Mouse (Mus musculus) urinary bladder, adult 18-20 months (tissue): ENCODE data around the gene Cdh4.

Experiments used
- DNase-seq, 2 experiments: peaks; one replicate each; pipeline ENCODE4 v3.0.0; 2022; ENCODE audit warnings: low spot score in 2 of 2, mixed read lengths in 2 of 2

The Cdh4 gene

DNA sequence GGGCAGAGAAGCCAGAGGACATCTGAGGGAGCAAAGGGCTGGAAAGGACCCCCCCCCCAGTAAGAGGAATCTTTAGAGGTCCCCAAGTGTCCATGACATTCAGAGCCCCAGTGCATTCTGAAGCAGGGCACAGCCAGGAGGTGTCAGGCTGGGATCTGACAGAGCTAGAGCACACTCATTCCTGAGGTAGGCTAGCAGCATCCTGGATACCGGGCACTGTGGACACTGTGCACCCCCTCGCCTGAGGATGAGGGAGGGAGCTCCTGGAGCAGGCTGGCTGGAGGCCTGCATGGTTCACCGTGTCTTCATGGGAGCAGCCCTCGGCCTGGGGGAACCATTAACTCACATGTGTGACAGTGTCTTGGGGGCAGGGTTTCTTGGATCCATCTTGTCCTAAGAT lies 287.6 kb downstream of the Cdh4 start:
- DNase-seq = no peak

DNA sequence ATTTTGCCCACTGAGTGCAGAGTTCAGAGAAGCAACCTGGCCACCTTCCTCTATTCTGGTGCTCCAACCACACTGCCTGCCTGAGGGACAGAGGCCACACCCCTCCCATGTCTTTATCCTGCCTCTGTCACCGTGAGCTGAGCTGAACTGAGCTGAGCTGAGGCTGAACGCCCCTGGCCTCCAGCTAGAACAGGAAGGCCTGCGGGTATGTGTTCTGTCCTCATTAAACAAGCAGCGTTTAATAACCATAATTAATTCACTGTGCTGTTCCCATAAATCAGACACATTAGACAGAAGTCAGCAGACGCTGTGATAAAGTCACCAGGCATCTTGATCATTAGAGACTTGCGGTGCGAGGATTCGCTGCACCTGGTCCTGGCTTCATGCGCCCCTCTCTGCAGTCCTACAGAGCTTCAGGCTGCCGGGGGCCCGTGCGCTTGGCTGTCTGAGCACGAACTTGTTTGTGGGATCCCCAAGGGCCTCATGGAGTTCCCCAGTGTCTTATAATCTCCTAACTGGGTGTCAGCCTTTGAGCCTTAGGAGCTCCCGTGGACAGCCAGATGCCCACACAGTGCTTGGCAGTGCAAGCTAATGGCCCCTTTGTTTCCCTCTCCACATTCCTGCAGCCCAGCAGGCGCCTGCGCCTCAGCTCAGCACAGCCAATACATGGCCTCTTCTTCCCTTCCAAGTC lies 291.1 kb downstream of the Cdh4 start:
- DNase-seq = no peak

DNA sequence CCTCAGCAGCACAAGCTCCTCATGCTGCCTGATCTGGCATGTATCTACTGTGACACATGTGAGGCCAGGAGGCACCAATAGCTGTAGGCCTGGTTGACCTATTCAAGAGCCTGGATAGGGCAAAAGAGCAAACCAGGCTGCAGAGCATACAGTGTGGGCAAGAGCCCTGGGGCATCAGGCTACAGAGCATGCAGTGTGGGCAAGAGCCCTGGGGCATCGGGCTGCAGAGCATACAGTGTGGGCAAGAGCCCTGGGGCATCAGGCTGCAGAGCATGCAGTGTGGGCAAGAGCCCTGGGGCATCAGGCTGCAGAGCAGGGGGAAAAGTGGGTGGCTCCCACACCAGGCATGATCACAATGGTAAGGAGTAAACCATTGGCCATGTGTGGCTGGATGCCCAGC lies 300.2 kb downstream of the Cdh4 start:
- DNase-seq = no peak

DNA sequence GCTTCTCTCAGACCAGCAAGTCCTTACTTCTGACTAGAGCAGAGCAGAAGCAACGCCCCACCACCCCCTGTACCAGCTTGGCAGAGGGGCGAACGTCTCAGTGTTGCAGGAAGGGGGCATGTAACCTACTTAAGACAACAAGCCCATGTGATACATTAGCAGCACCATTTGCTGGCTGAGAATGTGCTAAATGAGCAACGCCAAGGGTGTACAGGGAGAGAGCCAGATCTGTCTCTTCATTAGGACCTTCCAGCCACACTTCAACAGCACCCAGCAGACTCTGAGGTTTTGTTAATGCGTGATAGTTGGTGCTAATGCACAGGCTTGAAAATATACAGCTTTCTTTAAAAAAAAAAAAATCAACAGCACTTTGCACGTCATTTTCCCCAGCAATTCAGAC lies 300.6 kb downstream of the Cdh4 start:
- DNase-seq = no peak

DNA sequence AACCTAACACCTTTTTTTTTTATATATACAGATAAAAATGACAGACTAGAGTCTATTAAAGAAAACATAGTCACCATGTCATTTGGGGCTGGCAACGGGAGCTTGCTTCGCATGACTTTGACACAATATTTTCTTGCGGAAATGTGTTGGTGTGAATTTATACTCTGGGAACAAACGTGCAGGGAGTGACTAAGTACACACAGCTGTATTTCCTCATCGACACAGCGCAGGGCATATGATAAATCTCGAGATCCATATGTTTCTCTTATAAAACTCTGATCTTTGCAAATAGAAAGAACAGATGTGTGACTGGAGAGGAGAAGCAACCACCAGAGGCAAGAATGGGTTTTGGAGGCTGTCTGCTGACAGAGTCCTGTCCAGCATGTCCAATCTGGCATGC lies 304.3 kb downstream of the Cdh4 start:
- no peak for DNase-seq

DNA sequence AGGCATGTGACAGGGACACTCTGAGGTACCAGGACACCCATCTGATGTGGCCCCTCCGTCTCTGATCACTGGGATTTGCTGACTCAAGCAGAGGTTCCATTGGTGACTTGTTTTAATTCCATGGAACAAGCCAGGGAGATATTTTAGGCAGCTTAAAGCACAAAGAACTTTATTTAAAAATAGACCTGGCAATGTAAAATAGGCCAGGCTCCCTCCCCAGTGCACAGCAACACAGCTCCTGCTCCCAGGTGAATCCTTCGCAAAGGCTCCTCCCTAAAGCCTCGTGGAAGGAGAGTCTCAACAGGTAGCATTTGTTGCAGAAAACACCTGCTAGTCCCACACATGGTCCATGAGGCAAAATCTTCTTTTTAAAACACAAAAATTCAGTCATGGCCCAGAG lies 307.2 kb downstream of the Cdh4 start:
- no peak for DNase-seq

DNA sequence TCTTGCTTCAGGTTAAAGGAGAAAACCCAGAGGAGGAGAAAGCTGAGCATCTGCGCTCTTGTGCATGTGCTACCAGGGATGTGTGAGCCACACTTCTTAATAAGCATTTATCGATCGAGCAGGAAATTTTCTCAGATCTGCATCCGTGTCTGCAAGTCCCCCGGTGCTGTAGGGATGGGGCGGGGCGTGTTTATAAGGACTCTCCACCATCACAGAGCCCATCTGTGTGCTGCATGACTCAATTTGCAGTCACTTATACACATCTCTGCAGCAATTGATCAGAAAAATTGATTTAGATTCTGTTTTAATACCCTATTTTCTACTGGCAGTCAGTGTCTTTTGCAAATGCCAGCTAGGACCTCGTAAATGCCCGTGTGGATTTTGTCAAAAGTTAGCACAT lies 311.6 kb downstream of the Cdh4 start:
- no peak for DNase-seq

DNA sequence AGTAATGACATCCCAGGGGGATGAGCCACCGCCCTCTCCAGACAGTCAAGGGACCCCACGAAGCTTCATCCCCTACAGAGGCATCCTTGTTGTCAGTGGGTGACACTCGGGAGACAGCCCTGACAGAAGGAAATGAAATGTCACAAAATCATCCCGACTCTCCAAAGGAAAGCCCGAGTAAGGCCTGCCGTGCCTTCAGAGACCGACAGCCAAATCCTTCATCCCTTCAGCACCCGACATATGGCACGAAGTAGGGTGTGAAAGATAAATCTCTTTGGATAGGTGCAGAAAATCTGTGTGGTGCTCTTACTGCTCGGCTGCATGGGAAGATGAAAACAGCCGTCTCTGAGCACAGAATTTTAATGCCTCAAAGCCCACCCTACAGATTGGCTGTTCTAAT lies 312.5 kb downstream of the Cdh4 start:
- DNase-seq = no peak

DNA sequence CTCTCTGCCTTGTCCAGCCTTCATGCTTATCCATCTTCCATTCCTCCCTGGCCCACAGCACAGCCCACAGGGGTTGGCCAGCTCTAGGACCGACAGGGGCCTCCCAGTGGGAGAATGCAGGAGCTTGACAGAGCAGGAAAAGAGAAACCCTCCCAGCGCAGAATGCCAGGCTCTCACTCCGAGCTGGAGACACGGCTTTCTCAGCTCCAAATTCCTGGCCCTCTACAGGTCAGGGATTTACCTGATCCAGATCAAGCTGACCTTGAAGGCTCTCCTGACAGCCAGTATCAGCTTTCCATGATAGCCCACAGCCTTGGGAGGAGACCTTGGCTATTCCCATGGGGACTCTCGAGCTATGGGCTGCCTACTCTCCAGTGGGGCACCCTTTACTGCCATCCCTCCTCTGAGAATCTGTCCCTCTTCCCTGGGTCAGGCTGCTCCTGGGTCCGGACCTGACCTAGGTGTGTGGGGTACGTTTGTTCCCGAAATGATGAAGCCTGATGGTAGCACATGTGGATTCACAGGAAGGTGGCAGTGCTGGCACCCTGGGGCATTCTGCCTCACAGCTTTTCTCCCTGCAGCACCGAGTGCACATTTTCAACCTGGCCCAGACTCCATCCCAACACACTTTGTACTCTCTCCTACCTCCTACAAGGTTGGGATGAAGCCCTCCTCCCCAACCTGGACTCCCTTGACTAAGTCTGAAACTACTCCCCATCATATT lies 319.6 kb downstream of the Cdh4 start:
- DNase-seq = no peak

DNA sequence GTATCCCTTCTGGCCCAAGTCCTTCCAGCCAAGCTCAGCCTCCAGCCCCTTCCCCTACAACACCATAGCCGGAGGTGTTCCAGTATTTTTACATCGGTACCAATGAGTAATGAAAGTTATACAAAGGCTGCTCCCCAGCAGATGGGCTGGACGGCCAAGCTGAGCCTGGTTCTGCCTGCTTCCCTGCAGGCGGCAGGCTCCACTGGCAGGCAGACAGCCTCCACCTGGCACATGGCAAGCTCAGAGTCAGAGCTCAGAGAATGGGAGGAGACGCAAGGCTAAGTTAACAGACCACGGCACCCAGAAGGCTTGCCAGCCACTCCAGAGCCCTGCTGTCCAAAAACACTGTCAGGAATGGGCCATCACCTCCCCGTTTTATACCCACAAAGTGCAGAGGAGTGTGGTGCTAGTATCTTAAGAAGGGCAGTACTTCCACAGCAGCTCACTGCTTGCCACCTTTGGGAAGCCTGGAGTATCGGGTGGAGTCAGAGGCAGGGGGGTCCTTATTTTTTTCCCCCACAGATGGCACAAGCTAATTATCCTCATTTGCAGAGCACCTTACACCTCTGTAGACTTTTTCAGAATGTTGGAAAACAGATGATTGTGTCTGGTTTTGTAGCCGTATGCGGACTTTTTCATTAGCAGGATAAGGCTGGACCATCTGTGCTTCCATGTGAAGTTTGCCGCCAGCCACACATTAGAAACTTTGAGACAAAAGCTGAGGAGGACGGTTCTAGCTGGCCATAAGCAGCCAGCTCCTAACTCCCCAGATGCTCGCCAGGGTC lies 320.5 kb downstream of the Cdh4 start:
- DNase-seq = no peak

DNA sequence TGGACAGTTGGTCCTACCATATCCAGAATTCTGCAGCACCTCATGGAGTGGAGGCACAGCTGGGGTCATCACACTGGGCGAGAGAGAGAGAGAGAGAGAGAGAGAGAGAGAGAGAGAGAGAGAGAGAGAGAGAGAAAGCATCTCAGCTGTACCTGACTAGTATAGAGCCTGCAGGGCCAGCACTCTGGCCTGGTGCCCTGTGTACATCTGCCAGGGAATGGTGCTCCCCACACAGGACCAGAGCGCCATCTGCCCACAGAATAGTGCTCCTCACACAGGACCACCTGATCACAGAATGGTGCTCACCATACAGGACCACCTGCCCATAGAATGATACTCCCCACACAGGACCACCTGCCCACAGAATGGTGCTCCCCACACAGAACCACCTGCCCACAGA lies 322.2 kb downstream of the Cdh4 start:
- DNase-seq = no peak

DNA sequence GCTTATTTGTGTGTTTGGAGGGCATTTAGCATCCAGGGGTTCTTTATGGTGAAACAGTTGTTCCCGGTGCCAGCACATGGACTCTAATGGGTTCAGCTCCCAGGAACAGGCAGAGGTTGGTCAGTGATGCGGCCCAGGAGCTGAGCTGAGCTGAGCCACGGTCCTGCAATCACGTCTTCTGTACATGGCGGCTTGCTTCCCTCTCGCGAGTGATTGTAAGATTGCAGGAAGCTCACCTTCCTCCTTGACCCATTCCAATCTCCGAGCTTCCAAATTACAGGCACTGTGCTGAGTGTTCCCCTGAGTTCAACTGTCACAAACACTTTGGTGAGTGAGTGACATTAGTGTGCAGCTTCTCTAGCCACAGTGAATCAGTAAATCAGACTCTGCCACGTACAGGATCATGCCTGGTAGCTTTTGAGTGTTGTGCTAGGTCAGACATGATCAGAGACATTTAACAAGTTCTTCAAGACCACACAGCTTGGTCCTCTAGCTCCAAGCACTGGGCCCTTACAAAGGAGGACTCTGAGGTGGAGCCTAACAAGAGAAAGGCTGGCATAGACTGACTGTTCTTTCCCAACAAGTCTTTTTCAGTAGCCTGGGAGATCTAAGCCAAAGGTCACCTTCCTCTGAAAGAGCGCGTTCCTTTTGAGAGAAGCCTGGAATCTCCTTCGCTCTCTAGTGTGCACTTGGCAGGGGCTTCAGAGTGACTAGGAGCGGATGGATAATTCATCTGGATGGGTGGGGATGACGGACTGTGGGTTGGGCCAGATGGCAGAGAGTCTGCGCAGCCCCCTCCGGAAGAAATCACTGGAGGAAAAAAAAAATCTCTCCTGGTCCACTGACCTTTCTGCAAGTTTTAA lies 324.7 kb downstream of the Cdh4 start:
- DNase-seq = no peak

DNA sequence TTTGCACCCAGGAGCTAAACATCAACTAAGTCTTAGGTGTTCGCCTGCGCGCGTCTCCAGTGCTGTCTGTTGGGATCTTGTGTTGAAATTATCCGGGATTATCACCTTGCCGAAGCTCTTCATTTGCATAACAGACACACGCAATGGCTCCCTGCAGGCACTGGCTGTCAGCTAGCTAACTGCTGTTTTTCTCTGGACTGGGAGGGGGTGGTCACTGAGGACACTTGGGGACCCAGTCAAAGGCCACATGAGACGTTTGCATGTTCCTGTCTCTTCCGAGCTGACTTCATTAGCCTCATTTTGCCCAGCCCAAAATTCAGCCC lies 325.3 kb downstream of the Cdh4 start:
- no peak for DNase-seq

DNA sequence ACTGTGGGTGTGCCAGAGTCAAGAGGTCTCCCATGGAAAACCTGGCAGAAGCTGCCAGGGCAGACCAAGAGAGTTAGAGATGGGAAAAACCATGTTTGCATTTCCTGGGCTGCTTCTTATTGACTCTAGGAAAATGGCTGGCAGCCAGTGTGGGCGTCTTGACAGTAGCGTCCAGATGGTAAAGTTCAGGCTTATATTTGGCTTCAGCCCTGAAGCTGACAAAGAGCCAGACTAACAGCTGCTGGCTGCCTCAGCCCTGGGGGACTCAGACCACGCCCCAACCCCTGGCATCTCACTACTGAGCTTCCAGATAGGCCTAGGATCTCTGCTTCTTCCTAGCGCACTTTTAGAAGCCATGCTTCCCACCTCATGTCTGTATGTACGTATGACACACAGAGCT lies 326.9 kb downstream of the Cdh4 start:
- no peak for DNase-seq

DNA sequence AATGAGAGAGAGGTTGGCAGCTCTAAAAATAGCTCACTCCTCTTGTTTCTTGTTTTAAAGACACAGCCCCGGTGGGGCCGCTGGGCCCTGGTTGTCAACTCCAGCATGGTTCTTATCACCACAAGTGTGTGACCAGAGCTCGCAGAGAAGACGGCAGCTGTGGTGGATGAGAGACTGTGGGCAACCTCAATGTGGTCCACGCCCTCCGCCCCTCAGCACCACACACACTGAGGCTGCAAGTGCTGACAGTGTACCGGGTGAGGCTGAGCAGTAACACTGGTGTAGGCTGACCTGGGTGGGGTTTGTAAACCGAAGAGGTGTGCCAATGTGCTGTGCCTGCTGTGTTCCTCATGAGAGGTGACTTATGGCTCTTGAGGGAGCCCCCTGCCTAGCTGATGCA lies 327.7 kb downstream of the Cdh4 start:
- no peak for DNase-seq

DNA sequence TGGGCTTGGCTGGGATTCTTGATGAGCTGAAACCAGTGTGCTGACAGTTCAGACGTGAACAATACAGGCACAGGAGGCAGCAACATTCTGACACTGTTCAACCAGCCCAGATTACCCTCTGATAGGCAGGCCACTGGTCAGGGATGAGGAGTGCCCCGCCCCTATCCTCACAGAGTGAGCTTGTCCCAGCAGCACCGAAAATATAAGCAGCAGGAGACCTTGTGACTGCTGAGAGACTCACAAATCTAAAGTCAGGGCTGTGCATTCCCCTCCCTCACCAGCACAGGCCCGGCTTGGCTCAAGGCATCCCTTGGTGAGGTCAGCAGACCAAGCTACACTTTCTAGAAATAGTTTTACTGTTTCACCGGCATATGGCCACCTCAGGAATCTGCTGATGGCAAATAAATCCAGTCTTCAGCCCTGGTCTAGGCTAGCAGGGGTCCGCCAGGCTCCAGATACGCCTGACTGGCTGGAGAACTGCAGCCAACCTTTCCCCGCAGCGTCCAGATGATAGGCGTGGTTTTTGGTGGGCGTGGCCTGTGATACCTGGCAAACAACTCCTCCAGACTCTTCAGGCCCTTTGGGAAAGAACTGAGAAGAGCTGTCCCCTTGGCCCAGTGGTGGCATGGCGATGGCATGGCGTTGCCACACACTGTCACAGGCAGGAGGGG lies 332.3 kb downstream of the Cdh4 start:
- no peak for DNase-seq

DNA sequence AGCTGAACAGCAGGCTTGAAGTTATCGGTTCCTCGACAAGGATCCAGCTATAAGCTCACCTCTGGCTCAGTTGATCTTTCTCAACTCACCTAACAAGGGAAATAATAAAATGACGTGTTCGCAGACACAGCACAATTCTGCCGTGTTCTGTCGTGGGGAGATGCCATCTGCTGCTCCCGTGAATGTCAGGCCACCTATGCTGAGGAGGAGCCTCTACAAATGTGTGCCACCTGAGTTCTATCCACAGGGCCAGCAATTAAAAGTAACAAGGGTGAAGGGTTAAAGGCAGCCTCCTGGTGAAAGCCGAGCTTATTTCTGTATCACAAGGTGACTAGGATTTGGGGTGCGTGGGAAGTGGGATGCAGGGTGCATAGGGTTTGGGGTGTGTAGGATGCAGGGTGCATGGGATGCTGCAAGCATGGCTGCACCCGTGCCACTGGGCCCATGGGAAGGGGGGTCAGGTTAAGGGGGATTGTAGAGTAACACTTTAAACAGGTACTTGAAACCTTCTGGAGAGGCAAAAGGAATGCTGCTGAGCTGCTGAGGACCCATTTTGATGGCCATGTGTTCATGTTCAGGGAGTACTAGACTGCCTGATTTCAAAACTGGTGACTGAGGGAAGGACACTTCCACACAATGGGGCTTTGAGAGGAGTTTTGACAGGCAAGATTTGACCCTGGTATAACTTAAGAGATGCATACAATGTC lies 333.9 kb downstream of the Cdh4 start:
- DNase-seq = no peak

DNA sequence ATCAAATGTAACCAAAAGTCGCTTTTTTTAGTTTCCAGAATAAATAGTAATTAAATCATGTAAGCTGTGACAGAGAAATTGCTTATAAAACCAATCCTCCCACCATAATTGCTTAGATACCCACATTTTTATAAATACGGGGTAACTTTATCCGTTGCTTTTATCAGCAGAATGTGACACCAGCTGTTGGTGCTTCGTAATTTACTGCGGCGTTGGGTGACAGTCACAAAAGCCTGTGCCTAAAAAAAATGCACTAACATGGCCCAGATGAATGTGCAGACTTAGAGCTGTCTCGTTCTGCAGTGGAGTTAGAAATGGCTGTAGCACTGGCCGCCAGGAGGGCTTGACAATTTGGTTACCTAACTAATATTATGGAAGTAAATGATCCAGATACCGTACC lies 337.0 kb downstream of the Cdh4 start:
- no peak for DNase-seq

DNA sequence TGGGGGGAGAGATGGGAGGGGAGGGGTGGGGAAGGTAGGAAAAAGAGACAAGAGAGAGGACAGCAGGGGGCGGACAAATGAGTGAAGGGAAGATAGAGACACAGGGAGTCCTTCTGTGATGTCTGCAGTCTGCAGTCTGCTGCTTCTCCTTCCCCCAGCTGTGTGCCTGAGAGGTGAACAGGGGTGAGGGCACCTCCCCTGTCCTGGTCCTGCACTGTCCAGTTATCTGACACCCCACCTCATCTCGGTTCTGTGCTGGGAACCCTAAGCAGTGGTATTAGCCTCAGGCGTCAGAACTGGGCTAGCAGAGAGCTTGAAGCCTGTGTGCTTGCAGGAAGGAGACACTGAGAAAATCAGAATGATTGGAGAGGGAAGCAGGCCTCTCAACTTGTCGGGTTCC lies 338.7 kb downstream of the Cdh4 start:
- DNase-seq = no peak

DNA sequence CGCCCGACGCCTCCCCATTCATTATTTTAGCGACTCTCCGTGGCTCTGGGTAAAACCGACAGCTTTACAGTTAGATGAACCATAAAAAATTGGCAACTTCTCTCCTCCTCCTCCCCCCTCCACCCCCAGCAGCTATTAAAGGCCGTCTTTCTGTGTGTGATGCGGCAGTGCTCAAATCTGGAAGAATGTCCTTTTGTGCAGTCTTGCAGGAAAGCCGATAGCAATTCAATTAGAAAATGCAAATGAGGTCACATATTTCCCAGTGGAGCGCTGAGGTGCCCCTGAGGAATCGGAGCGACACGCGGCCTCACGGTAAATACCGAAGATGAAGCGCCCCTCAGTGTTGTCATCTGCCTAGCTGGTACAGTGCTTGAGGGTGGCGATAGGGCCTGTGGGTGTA lies 345.0 kb downstream of the Cdh4 start:
- no peak for DNase-seq

DNA sequence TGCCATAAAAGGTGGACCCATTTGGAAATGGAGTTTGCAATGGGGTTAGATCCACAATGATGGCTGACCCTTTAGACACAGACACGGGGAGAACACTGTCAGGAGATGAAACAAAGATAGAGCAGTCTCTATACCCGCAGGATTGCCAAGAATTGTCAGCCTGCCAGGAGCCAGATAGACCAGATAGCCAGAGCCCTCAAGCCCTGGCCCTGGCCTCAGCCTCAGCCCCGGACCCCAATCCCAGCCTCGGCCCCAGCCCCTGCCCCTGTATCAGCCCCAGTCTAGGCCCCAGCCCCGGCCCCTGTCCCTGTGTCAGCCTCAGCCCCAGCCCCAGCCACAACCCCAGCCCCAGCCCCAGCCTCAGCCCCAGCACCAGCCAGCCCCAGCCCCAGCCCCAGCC lies 345.6 kb downstream of the Cdh4 start:
- DNase-seq = no peak
